Mouse (Mus musculus): ENCODE data around the gene Sorbs1. TPM values are rescaled to one million over a fixed set of nuclear protein-coding genes. Genes with fewer than 3 reads are reported as not detected.

Gene Sorbs1
- polyA plus RNA-seq, 1 experiment from 2014 or later: 111 TPM

DNA sequence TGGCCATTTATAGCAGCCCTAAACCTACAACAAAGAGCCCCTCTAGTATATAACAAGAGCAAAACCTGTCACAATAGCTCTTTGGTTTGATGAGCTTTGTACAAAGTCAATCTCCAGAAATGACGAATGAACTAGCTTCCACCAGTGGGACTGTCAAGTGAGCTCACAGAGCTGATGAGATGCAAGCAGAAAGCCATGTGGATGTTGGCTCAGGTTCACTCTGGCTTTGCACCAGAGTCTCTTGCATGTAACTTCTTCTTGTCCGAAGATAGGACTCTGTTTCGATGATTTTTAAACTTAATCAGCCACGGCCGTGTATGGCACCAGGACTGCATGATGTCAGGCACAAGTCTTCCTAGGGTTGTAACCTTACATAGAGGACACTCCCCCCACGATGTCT is 133.6 kb downstream of the Sorbs1 start:
- Histone ChIP-seq H3K9me3 (ENCODE audit: control insufficient read depth, low read length) (no peaks in the 10 kb centered on the region), H3K4me2 (replicated peaks; ENCODE audit: low read depth) (no peak overlapping the region), H3K4me1 (replicated peaks; ENCODE audit: control insufficient read depth, insufficient read depth) (no peaks in the 10 kb centered on the region), H3K27ac (replicated peaks) (no peak overlapping the region; the same call in 1 of the 2 replicates), H3K36me3 (ENCODE audit: control insufficient read depth, insufficient read depth, low read length) (peaks cover 2% of the 10 kb centered on the region; the same call in 1 of the 2 replicates), H3K27me3 (ENCODE audit: control insufficient read depth, insufficient read depth, low read length) (no peaks in the 10 kb centered on the region), H3K9ac (ENCODE audit: low read length) (no peak overlapping the region), H3K4me3 (ENCODE audit: low read depth, low read length) (no peak overlapping the region)
- ATAC-seq (ENCODE audit: low FRiP score, low TSS enrichment) (no peak), DNase-seq (ENCODE audit: low spot score) (no peak)
- TF ChIP-seq EP300 (optimal IDR thresholded peaks at IDR 0.05) (no peak), CTCF (IDR thresholded peaks at IDR 0.05; ENCODE audit: low read depth) (no peak)
- 57% methylated on average over 6 of the region's 6 CpGs for WGBS

DNA sequence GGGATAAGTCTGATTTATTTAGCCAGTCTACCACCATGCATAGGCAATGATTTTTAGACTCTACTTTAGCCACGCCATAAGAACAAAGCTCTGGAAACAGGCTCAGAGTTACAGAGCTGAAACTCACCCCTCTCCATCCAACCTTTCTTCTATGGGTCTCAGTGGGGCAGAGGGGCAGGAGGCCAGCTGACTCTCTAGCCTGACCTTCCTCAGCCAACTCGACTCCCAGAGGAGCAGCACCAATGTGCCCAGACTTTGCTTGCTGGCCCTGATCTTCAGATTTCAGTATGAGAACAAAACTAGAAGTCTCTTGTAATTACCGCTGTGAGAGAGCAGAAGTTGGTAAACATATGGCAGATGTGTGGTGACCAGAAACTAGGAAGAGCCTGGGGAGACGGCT is 134.5 kb downstream of the Sorbs1 start:
- H3K4me2 ChIP-seq (replicated peaks; ENCODE audit: low read depth): no peak overlapping the region
- DNase-seq (ENCODE audit: low spot score) (no peak), ATAC-seq (ENCODE audit: low FRiP score, low TSS enrichment) (no peak)
- 86% methylated on average over 4 of the region's 4 CpGs for WGBS
- peaks cover 2% of the 10 kb centered on the region; the same call in 1 of the 2 replicates for H3K36me3 ChIP-seq (ENCODE audit: control insufficient read depth, insufficient read depth, low read length)
- no peak overlapping the region for H3K9ac ChIP-seq (ENCODE audit: low read length)
- H3K4me3 ChIP-seq (ENCODE audit: low read depth, low read length): no peak overlapping the region
- no peaks in the 10 kb centered on the region for H3K9me3 ChIP-seq (ENCODE audit: control insufficient read depth, low read length)
- no peak overlapping the region for H3K27ac ChIP-seq (replicated peaks)
- no peaks in the 10 kb centered on the region for H3K27me3 ChIP-seq (ENCODE audit: control insufficient read depth, insufficient read depth, low read length)
- H3K4me1 ChIP-seq (replicated peaks; ENCODE audit: control insufficient read depth, insufficient read depth): no peaks in the 10 kb centered on the region
- TF ChIP-seq CTCF (IDR thresholded peaks at IDR 0.05; ENCODE audit: low read depth) (no peak), EP300 (optimal IDR thresholded peaks at IDR 0.05) (no peak)

DNA sequence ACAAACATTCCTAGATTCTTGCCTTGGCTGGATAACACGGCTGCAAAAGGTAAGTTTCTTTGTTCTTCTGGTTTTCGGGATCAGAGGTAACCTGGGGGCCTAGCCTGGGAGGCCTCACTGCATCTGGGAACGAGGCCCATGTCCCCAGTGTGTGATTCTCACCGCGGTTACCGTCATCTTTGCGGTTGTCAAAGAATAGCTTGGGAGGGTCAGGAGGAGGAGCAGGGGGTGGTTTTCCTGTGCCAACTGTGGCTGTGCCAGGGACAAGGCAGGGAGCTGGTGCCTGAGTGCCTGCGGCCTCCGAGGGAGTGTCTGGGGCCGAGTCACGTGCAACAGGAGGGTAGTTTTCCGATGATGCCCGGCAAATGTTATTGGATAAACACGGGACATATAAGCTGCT is 135.9 kb downstream of the Sorbs1 start:
- Histone ChIP-seq H3K4me1 (replicated peaks; ENCODE audit: control insufficient read depth, insufficient read depth) (no peaks in the 10 kb centered on the region), H3K9me3 (ENCODE audit: control insufficient read depth, low read length) (no peaks in the 10 kb centered on the region), H3K27me3 (ENCODE audit: control insufficient read depth, insufficient read depth, low read length) (no peaks in the 10 kb centered on the region), H3K4me2 (replicated peaks; ENCODE audit: low read depth) (no peak overlapping the region), H3K9ac (ENCODE audit: low read length) (no peak overlapping the region), H3K27ac (replicated peaks) (peak overlapping the region; percentile 4; the same call in 1 of the 2 replicates), H3K4me3 (ENCODE audit: low read depth, low read length) (no peak overlapping the region), H3K36me3 (ENCODE audit: control insufficient read depth, insufficient read depth, low read length) (peaks cover 2% of the 10 kb centered on the region; the same call in 1 of the 2 replicates)
- ATAC-seq (ENCODE audit: low FRiP score, low TSS enrichment) (no peak; the same call in 1 of the 2 replicates), DNase-seq (ENCODE audit: low spot score) (no peak)
- TF ChIP-seq EP300 (optimal IDR thresholded peaks at IDR 0.05) (no peak), CTCF (IDR thresholded peaks at IDR 0.05; ENCODE audit: low read depth) (no peak)
- 68% methylated on average over 14 of the region's 14 CpGs for WGBS

DNA sequence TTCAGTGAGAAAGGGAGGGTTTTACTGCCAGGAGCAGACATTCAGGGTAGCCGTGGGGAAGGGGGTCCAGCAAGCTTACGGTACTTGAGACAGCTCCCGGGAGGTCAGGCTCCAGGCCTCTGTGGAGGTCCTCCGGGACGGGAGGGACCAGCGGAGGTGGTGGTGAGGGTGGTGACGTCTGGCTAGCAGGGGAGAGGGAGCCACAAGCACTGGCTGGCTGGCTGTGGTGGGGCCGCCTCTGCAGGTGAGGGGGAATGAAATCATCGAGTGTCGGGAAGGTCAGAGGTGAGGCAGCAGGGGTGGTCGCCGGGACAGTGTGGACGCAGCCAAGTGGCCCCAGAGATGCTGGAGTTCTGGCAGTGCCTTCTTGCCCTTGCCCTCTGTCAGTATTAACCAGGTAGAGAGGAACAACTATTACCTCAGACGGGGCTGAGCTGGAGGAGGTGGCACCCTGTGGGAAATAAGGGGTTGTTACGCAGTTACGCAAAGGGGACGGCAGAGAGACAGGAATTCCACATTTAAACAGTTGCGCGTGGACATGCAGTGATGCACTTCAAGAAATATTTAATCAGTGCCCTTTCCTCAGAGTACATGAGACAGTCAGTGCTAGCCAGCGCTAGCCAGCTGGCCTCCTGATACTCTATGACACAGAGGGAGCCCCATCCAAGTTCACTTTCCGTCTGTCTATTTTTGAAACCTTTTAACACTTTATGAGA is 136.9 kb downstream of the Sorbs1 start:
- no peak for TF ChIP-seq EP300 (optimal IDR thresholded peaks at IDR 0.05)
- no peak for TF ChIP-seq CTCF (IDR thresholded peaks at IDR 0.05; ENCODE audit: low read depth)

DNA sequence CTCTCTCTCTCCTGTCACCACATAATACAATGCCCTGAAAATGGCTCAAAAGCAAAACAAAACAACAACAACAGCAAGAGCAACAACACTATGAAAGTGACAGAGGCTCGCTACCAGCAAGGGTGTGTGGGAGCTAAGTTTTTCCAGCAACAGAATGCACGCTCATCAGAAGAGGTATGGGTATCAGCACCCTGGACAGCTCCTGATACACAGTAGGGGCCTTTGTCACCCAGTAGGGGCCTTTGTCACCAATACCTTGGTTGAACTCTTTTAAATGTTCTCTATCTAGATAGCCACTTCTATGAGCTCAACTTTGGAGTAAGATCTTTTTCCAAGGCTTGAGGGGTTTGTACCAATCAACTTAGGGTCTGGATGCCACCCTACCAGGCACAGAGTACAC is 138.9 kb downstream of the Sorbs1 start:
- Histone ChIP-seq H3K27me3 (ENCODE audit: control insufficient read depth, insufficient read depth, low read length) (no peaks in the 10 kb centered on the region), H3K36me3 (ENCODE audit: control insufficient read depth, insufficient read depth, low read length) (no peaks in the 10 kb centered on the region; the same call in 1 of the 2 replicates), H3K9ac (ENCODE audit: low read length) (no peak overlapping the region), H3K4me1 (replicated peaks; ENCODE audit: control insufficient read depth, insufficient read depth) (0 out of 2 replicates have a peak, but pooled peaks cover 2% of the 10 kb centered on the region), H3K4me2 (replicated peaks; ENCODE audit: low read depth) (no peak overlapping the region), H3K27ac (replicated peaks) (no peak overlapping the region), H3K4me3 (ENCODE audit: low read depth, low read length) (no peak overlapping the region), H3K9me3 (ENCODE audit: control insufficient read depth, low read length) (no peaks in the 10 kb centered on the region)
- no peak for TF ChIP-seq CTCF (IDR thresholded peaks at IDR 0.05; ENCODE audit: low read depth)
- no peak for TF ChIP-seq EP300 (optimal IDR thresholded peaks at IDR 0.05)
- WGBS: 98% methylated on average over 2 of the region's 2 CpGs
- DNase-seq (ENCODE audit: low spot score) (no peak), ATAC-seq (ENCODE audit: low FRiP score, low TSS enrichment) (no peak)

More for the DNA sequence above, 136.9 kb downstream of the Sorbs1 start:
- DNase-seq (ENCODE audit: low spot score) (no peak), ATAC-seq (ENCODE audit: low FRiP score, low TSS enrichment) (peak; percentile 42)
- Histone ChIP-seq H3K4me2 (replicated peaks; ENCODE audit: low read depth) (no peak overlapping the region), H3K27ac (replicated peaks) (no peak overlapping the region), H3K27me3 (ENCODE audit: control insufficient read depth, insufficient read depth, low read length) (no peaks in the 10 kb centered on the region), H3K9ac (ENCODE audit: low read length) (no peak overlapping the region), H3K36me3 (ENCODE audit: control insufficient read depth, insufficient read depth, low read length) (peaks cover 2% of the 10 kb centered on the region; the same call in 1 of the 2 replicates), H3K9me3 (ENCODE audit: control insufficient read depth, low read length) (no peaks in the 10 kb centered on the region), H3K4me1 (replicated peaks; ENCODE audit: control insufficient read depth, insufficient read depth) (no peaks in the 10 kb centered on the region), H3K4me3 (ENCODE audit: low read depth, low read length) (no peak overlapping the region)
- 69% methylated on average over 21 of the region's 21 CpGs for WGBS

DNA sequence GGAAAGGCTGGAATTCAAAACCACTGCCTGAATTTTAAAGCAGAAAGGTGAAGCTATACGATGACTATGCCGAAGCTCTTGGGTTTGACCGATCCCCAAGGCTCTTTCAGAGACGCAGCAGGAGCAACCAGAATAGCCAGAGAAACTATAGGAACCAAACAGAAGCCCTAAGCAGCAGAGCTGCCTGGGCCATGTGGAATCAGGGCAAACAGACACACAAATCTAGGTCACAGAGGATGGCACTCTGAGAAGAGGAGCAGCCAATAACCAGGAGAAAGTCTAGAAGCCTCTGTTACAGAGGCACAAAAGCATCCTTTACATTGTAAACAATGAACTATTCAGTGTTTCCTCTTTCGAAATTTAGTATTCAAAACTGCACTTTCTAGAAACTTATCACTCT is 140.9 kb downstream of the Sorbs1 start:
- Histone ChIP-seq H3K36me3 (ENCODE audit: control insufficient read depth, insufficient read depth, low read length) (no peaks in the 10 kb centered on the region), H3K9ac (ENCODE audit: low read length) (no peak overlapping the region), H3K4me1 (replicated peaks; ENCODE audit: control insufficient read depth, insufficient read depth) (0 out of 2 replicates have a peak, but pooled peaks cover 3% of the 10 kb centered on the region), H3K9me3 (ENCODE audit: control insufficient read depth, low read length) (no peaks in the 10 kb centered on the region), H3K4me3 (ENCODE audit: low read depth, low read length) (no peak overlapping the region), H3K27ac (replicated peaks) (no peak overlapping the region), H3K27me3 (ENCODE audit: control insufficient read depth, insufficient read depth, low read length) (no peaks in the 10 kb centered on the region), H3K4me2 (replicated peaks; ENCODE audit: low read depth) (no peak overlapping the region)
- no peak for TF ChIP-seq CTCF (IDR thresholded peaks at IDR 0.05; ENCODE audit: low read depth)
- no peak for TF ChIP-seq EP300 (optimal IDR thresholded peaks at IDR 0.05)
- DNase-seq (ENCODE audit: low spot score) (no peak), ATAC-seq (ENCODE audit: low FRiP score, low TSS enrichment) (no peak)
- 88% methylated on average over 5 of the region's 5 CpGs for WGBS

Data from stomach, postnatal 0 days (tissue).